Mouse (Mus musculus) spleen, adult 2 months (tissue): Measurements from ENCODE around the gene Tll2.

ENCODE experiments used
- CTCF ChIP-seq: fragments of 200-500 bp; IDR thresholded peaks from 2 replicates; pipeline ENCODE4 v1.5.1; 2011; ENCODE audit warnings: mild to moderate bottlenecking, inconsistent platforms; ENCODE audit not compliant: insufficient read depth, insufficient read length, insufficient replicate concordance; ENCODE audit errors: extremely low read depth
- POLR2A ChIP-seq: fragments of 200-500 bp; IDR thresholded peaks from 2 replicates; pipeline ENCODE4 v1.6.1; 2011; ENCODE audit warnings: low read depth, low read length, inconsistent platforms

DNA sequence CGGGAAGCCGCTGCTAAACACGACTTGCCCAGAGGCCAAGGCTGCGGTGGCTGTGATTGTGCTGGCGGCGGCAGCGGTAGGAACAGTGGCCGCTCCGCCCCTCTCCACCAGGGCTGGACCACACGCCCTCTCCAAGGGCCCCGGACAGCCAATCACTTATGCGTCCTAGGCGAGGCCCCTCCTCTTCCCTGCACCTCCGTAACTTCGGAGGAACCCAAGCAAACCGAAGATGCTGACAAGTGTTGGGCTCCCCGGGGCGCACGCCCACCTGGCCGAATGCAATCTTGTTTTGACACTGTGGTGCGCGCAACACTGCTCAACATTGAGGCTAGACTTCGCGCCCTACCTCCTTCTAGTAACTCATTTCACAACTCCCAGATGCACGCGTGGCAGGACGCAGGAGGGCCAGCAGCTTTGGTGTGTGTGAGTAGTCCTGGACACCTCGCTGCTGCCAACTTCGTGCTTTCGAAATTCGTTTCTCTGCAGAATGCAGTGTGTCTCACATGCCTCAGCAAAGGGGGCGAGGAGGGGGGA, at the start of gene Tll2:
- TF ChIP-seq POLR2A, result no peak
- no peak for TF ChIP-seq CTCF
